Mouse (Mus musculus) kidney, embryonic 15.5 days (tissue): ENCODE measurements around the gene Aadat. TPM values are rescaled to one million over a fixed set of nuclear protein-coding genes. Genes with fewer than 3 reads are reported as not detected.
"Not testable (repeated sequence)": the region's sequence is repeated elsewhere in the genome, so short reads cannot be mapped to it uniquely, and the experiment has no call there.

ENCODE experiments used
- ATAC-seq: fragments of 200-750 bp; cut with Nextera tagmentation; replicated peaks from 2 replicates; pipeline ENCODE4 v1.8.0; 2017; ENCODE audit warnings: moderate TSS enrichment; ENCODE audit not compliant: low FRiP score
- H3K27ac ChIP-seq: fragments of 300-500 bp; sonication (generic); 2 replicates; pipeline ENCODE4 v1.5.1; 2015; ENCODE audit warnings: mild to moderate bottlenecking, inconsistent platforms
- H3K27me3 ChIP-seq: fragments of 300-500 bp; sonication (generic); 2 replicates; pipeline ENCODE4 v1.6.1; 2015; ENCODE audit warnings: inconsistent platforms
- H3K36me3 ChIP-seq: fragments of 300-500 bp; sonication (generic); 2 replicates; pipeline ENCODE4 v1.6.1; 2015; ENCODE audit warnings: inconsistent platforms
- H3K4me1 ChIP-seq: fragments of 300-500 bp; sonication (generic); 2 replicates; pipeline ENCODE4 v1.6.1; 2015; ENCODE audit warnings: inconsistent platforms
- H3K4me2 ChIP-seq: fragments of 300-500 bp; sonication (generic); 2 replicates; pipeline ENCODE4 v1.6.1; 2015; ENCODE audit warnings: moderate library complexity, mild to moderate bottlenecking, inconsistent platforms
- H3K4me3 ChIP-seq: fragments of 300-500 bp; sonication (generic); replicated peaks from 2 replicates; pipeline ENCODE4 v1.5.1; 2015; ENCODE audit warnings: mild to moderate bottlenecking, inconsistent platforms
- H3K9ac ChIP-seq: fragments of 300-500 bp; sonication (generic); 2 replicates; pipeline ENCODE4 v1.6.1; 2015; ENCODE audit warnings: mild to moderate bottlenecking, inconsistent platforms
- H3K9me3 ChIP-seq: fragments of 300-500 bp; sonication (generic); replicated peaks from 2 replicates; pipeline ENCODE4 v1.6.1; 2016; ENCODE audit warnings: inconsistent platforms
- WGBS: fragments of 180-500 bp; shearing (Covaris S2); methylation state at CpG from one replicate; pipeline ENCODE4 v1.1.7; 2015; ENCODE audit warnings: mixed read lengths; 5-methylcytosine and 5-hydroxymethylcytosine counted together
- polyA plus RNA-seq: library from polyadenylated mRNA; unstranded; fragments of >200 nt; fragmentation: Nextera tagmentation; extraction: Ambion mirVana; gene quantifications from 2 replicates; pipeline ENCODE4 v1.2.1, GENCODE M21; 2015

The Aadat gene
- polyA plus RNA-seq, 1 experiment from 2014 or later, result 59.4 TPM

- Histone ChIP-seq H3K4me3 (no peak overlapping the region), H3K27me3 (no peaks in the 10 kb centered on the region), H3K9ac (no peak overlapping the region), H3K4me2 (no peak overlapping the region), H3K4me1 (no peaks in the 10 kb centered on the region), H3K36me3 (no peaks in the 10 kb centered on the region), H3K9me3 (no peaks in the 10 kb centered on the region), H3K27ac (no peak overlapping the region)
- ATAC-seq, result no peak
- WGBS, result 74% methylated on average over 2 of the region's 2 CpGs
Measured at GRCm38 (mm10) chr8:60583369-60583768, 77.6 kb downstream of the Aadat start.

- H3K9me3 ChIP-seq, H3K4me2 ChIP-seq, H3K4me3 ChIP-seq, H3K36me3 ChIP-seq, H3K4me1 ChIP-seq, H3K27me3 ChIP-seq, H3K9ac ChIP-seq, H3K27ac ChIP-seq, ATAC-seq: not testable (repeated sequence)
- 90% methylated on average over 29 of the region's 29 CpGs for WGBS
Measured at GRCm38 (mm10) chr8:60591352-60592105, 85.8 kb downstream of the Aadat start.

GRCm38 (mm10) chr8:60594761-60595160 lies 89.0 kb downstream of the Aadat start:
- H3K9me3 ChIP-seq, result no peaks in the 10 kb centered on the region
- no peak overlapping the region for H3K9ac ChIP-seq
- no peak overlapping the region for H3K27ac ChIP-seq
- 74% methylated on average over 3 of the region's 3 CpGs for WGBS
- no peak overlapping the region for H3K4me3 ChIP-seq
- H3K4me2 ChIP-seq, result no peak overlapping the region
- H3K4me1 ChIP-seq, result no peaks in the 10 kb centered on the region
- no peaks in the 10 kb centered on the region for H3K36me3 ChIP-seq
- ATAC-seq, result no peak
- no peaks in the 10 kb centered on the region for H3K27me3 ChIP-seq

Other genes with a start within 250 kb of the Aadat start
- 0.78 and 1.1 TPM in 2 replicates for gene Gm10283, start 2.7 kb upstream of the Aadat start, polyA plus RNA-seq
- gene Mfap3l, start 126.9 kb downstream of the Aadat start, polyA plus RNA-seq, result 4.3 and 4.5 TPM in 2 replicates